Mouse (Mus musculus) brain, adult 10 weeks (tissue): Measurements from ENCODE around the gene Tmtc1. TPM values are rescaled to one million over a fixed set of nuclear protein-coding genes. Genes with fewer than 3 reads are reported as not detected.

Experiments
- polyA plus RNA-seq: library from polyadenylated mRNA; stranded (reverse); fragments of 350-450 nt; fragmentation: Illumina TruSeq; extraction: RNeasy Lipid Tissue Mini Kit (QIAGEN cat#74804); gene quantifications from one replicate; pipeline ENCODE4 v1.2.3, GENCODE M21; 2015; ENCODE audit warnings: low read depth, low replicate concordance

Gene Tmtc1
- 25.3 TPM for polyA plus RNA-seq

DNA sequence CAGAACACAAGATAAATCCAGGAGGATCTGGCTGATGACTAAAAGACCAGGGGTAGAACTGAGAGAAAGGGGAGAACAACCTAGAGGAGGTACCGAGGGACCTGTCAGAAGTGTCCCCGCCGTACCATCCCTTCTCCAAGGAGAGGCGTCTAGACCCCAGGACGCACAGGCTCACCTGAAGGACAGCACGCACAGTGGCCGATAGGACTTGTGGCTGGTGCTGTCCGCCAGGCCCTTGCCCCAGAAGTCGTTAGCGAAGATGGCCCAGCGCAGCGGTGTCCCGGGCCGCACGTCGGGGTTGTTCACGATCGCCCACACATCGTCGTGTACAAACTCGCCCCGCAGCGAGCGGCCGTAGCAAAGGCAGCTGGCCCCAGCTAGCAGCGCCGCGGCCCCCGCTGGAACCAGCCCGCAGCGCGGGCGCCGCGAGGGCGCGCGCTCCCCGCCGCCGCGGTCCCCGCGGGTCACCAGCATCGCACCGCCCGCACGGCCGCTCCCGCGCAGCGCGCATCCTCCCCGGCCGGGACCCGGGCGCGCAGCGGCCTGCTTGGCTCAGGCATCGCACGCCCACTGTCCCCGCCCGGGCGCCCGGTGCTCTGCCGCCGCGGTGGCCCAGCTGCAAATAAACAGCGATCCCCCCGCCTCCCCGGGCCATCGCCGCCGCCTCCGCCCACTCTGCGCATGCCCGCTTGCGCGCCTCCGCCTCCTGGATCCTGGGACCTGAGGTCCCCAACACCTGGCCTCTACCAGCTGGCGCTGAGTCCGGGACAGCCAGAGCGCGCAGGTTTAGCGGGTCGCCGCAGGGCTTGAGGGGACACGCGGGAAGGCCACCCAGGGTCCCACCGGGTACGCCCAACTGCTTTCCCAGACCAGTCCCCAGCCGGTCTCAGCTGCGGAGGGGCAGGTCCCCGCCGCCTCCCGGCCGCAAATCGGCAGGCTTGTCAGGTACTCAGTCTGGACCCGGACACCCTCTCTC is at the start of gene Tmtc1:
Gene Tmtc1 (minus strand): TSS at position 664 of the 976 bp plus-strand sequence.

DNA sequence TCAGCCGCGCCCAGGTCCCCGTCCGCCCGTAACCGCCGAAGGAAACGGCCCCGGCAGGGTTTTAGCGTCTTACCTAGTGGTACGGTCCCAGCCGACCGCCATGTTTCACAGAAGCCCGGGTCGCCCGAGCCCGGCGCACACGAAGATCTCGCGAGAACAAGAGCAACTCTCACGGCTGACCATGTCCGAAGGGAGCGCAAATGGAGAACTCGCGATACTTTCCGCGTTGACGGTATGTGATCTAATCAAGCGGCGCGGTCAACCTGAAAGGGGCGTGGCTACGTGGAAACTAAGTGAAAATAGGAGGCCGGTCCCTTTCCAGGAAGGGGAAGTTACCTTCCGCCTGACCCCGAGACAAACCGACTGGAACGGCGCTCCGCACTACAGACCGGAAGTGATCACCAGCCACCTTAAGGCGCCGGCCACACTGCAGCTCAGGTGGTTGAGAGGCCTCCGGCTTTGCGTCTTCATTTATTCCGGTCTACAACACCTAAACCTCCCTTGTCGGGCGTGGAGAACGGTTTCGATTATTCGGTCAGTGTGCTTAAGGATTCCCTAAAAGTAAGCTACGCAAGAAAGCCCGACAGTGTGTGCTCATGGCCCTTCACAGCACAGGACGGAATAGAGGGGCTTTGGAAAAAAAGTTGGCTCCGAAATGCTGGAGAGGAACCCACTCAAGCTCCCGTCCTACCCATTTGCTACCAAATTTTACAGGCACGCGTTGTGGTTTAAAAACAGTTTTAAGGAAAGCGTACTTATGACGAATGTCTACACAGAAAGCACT is 232.1 kb downstream of the Tmtc1 start, which contains the start of gene Ergic2:
Gene Ergic2 (minus strand): TSS at position 478 of the 784 bp plus-strand sequence.

Other genes with a start within 250 kb of the Tmtc1 start
- 92.7 TPM for gene Ergic2, start 232.0 kb downstream of the Tmtc1 start, polyA plus RNA-seq